Mouse (Mus musculus): ENCODE results near the gene Prkx.

- TF ChIP-seq CTCF (IDR thresholded peaks at IDR 0.05; ENCODE audit: low read depth) (no peak), EP300 (IDR thresholded peaks at IDR 0.05; ENCODE audit: low read depth) (no peak)
Measured at GRCm38 (mm10) chrX:77796916-77797315, 838 bp upstream of the Prkx start.
